Mouse (Mus musculus) leukemia stem cell, adult 10-12 weeks (primary cell): ENCODE results near the gene Mical1. TPM values are rescaled to one million over a fixed set of nuclear protein-coding genes. Genes with fewer than 3 reads are reported as not detected.

Experiments used
- polyA plus RNA-seq: library from polyadenylated mRNA; stranded (reverse); fragments of >175 nt; gene quantifications from 2 replicates; pipeline ENCODE4 v1.2.3, GENCODE M21; 2012; ENCODE audit warnings: low replicate concordance

Gene Mical1
- 15.4 and 35.8 TPM in 2 replicates for polyA plus RNA-seq

DNA sequence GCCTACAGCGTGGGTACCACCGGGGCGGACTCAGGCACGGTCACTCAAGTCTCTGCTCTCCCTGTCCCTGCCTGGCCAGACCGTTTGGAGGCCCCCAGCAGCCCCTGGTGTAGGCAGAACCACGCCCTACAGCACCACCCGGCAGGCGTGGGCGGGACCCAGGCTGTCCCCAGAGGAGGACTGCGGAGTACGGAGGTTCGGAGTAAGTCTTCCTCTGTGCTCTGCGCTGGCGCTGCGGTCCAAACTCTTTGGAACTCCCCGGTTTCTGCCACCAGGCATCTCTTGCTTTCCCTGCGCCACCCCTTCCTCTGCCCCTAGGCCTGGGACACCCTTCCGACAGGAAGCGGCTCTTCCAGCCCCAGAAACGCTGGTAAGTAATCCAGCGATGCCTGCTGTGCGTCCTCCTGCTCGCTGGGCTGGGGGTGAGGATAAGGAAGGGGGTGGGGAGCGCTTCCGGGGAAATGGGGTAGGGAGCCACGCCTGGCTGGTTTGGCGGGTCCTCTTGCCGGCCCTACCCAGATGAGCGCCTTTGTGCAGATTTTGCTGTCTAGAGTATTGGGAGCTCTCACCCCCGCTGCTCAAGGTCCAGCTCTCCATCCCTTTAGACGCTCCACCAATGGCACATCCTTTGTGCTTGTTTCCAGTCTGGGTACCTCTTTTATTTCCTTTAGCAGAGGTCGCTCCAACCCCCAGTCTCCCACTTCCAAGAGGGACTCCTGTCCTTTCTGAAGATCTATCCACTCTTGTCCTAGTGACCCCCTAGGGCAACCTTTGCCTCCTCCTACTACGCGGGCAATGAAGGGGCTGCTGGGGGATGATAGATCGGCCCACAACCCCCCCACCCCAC lies at the start of gene Mical1:
Mical1 (plus strand) TSS at position 144 of the 847 bp plus-strand sequence.

DNA sequence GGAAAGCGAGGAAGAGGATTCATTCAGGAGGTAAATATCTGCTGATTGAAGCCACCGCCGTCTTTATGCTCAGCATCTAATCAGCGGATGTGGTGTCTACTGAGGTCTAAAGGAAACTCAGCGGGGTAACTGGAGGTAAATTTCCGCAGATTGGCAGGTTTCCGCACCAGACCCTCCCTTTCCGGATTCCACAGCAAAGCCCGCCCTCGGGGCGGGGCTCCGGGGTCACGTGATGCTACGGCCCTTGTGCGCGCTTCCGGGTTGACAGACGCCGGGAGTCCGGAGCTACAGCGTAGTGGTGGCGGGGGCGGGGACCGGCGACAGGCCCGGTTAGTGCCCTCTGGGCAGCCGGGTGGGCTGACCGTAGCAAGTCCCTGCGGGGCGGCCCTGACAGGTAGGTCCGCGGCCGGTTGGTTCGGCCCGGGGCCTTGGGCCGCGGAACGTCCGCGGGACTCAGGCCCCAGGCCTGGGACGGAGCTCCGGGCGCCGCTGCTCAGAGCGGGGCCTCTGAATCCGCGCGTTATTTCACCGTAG lies 25.9 kb upstream of the Mical1 start, which contains the start of gene Zbtb24:
Zbtb24 (plus strand) TSS at position 247 of the 534 bp plus-strand sequence.

DNA sequence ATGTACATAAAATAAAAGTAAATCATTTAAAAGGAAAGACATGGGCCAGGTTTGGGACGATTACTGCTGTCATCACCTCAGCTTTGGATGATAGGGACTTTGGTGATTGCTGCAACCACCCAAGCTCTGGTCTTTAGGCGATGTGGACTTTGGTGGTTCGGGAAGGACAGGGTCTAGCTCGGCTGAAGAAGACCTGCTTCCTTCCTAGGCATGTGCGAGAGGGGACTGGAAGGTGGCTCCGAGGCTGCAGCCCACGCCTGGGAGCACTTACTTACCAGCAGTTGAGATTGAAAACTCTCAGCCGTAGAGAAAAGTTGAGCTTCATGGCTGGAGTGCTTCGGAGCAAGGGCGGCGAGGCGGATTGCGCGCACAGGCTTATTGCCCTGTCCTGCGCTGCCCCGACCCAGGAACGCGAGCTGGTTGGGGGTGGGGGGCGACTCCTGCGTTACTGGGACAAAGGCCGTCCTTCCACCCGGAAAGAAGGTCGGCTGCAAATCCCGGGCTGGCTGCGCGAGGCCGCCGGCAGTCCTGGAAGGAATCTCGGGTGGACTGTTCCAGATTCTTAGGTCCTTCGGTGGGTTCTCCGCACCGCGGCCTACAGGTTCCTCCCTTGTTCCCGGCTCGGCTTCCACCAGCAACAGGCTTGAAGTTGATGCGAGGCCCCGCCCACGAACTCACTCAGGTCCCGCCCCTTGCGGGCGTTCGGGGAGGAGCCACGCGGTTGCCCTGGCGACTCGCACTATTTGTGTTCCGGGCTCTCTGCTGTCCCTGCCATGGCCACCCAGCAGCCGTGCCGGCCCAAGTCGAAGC lies 13.8 kb downstream of the Mical1 start, which contains the start of the genes Smpd2 and Ppil6:
Smpd2 (minus strand) TSS at position 662 of the 810 bp plus-strand sequence.
Ppil6 (plus strand) TSS at position 732 of the 810 bp plus-strand sequence.

DNA sequence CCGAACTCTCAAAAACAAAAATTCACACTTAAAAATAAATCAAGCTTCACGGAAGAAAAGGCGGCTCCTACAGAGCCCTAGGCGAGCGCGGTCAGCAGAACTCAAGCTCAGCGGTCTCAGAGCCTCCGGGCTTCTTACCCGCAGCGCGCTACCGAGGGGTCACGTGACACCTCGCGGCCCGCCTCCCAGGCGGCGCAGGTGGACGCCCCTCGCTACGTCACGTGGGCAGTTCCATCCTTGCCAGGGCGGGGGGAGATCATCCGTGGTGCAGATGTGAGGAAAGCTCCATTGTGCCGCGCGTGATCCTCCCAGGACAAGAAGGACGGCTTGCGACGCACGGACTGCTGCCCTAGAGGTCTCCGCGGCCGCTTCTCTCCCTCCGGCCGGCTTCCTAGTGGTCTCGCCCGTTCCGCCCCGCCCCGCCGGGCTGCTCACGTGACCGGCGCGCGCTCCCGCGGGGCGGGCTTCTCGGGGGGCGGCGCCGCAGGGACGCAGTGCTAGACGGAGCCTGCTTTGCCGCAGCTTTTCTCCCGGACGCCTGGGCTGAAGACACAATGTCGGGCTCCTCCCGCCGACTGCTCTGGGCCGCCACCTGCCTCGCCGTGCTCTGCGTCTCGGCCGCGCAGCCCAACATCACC lies 43.0 kb downstream of the Mical1 start, which contains the start of gene Cd164:
Cd164 (plus strand) TSS at position 434 of the 638 bp plus-strand sequence.

Other genes starting within 250 kb of the Mical1 start
- 2.4 and 2.9 TPM in 2 replicates for gene Fig4, start 173.1 kb upstream of the Mical1 start, polyA plus RNA-seq
- not detected in 2 replicates for gene Ak9, start 172.3 kb upstream of the Mical1 start, polyA plus RNA-seq
- 6.0 and 8.9 TPM in 2 replicates for gene Zbtb24, start 25.9 kb upstream of the Mical1 start, polyA plus RNA-seq
- gene Smpd2, start 14.1 kb downstream of the Mical1 start, polyA plus RNA-seq, result 4.4 and 7.1 TPM in 2 replicates
- gene Ppil6, start 14.1 kb downstream of the Mical1 start, polyA plus RNA-seq, result not detected in 2 replicates
- gene Cd164, start 43.1 kb downstream of the Mical1 start, polyA plus RNA-seq, result 274 and 292 TPM in 2 replicates
- 0.68 TPM in 1 of 2 replicates, not detected in the other for gene Ccdc162, start 240.3 kb downstream of the Mical1 start, polyA plus RNA-seq